Mouse (Mus musculus) cerebellum, adult 11-12 months (tissue): ENCODE data around the gene Lmod2.

ENCODE experiments used
- DNase-seq: peaks from one replicate; pipeline ENCODE4 v3.0.0; 2022

Gene Lmod2

DNA sequence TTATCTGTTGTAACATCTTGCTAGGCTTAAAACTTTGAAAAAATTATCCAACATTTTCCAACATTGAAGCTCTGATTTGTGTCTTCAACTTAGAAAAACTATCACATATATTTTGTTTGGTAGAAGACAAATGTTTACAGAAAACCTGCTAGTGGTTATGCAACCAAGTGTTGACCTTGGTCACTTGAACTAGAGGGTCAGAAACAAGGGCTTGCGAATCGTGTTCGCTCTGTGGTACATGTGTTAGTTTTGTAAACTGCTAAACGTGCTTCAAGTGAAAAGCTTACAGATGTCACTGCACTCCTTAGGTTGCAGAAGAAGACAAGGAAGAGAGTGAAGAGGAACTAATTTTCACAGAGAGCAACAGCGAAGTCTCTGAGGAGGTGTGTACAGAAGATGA, 5.4 kb downstream of the Lmod2 start:
- DNase-seq = no peak

DNA sequence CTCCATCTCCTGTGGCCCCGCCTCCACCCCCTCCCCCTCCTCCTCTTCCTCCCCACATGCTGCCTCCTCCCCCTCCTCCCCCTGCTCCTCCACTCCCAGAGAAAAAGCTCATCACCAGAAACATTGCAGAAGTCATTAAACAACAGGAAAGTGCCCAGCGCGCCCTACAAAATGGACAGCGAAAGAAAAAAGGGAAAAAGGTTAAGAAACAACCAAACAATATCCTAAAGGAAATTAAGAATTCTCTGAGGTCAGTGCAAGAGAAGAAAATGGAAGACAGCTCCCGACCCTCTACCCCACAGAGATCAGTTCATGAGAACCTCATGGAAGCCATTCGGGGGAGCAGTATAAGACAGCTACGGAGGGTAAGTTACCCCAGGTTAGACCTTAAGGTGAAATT, 6.7 kb downstream of the Lmod2 start:
- DNase-seq = no peak

DNA sequence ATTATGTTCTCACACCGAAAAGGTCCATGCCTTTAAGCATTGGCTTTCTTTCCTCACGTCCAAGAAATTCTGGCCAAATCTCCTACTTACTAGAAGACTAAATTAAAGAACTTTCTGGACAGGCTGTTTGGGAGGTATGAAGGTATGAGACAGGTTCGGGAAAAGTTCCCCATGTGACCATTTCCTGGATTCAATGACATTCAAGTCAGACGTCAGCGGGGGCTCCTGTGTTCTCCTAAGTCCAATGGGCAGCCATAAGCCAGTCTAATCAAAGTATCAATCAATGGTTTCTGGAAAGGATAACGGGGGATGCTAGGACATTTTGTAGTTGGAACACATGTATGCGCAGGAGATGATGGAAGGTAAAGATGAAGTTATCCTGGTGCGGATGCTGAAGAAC, 8.1 kb downstream of the Lmod2 start:
- no peak for DNase-seq

GRCm38 (mm10) chr6:24606512-24606911, 8.9 kb downstream of the Lmod2 start:
- no peak for DNase-seq

- DNase-seq = no peak
Measured at GRCm38 (mm10) chr6:24607531-24607930, 10.0 kb downstream of the Lmod2 start.

- DNase-seq = no peak
Measured at GRCm38 (mm10) chr6:24608129-24608528, 10.6 kb downstream of the Lmod2 start.

- no peak for DNase-seq
Measured at GRCm38 (mm10) chr6:24608682-24609081, 11.1 kb downstream of the Lmod2 start.

DNA sequence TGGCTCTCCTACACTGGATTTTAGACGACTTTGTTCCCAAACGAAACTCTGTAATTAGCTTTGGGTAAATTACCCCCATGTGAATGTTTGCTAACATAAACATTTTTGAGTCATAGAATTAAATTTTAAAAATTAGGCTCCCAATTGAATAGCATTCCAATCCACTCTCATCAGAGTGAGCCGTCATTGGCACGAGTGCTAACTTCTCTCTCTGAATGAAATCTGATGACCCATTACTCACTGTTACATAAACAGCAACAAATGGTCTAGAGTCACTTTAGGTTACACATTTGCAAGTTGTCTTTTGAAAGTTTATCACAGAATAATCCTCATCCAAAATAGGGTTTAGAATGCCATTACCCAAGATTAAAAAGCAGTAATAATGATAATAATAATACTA, 12.0 kb downstream of the Lmod2 start:
- DNase-seq = no peak

DNA sequence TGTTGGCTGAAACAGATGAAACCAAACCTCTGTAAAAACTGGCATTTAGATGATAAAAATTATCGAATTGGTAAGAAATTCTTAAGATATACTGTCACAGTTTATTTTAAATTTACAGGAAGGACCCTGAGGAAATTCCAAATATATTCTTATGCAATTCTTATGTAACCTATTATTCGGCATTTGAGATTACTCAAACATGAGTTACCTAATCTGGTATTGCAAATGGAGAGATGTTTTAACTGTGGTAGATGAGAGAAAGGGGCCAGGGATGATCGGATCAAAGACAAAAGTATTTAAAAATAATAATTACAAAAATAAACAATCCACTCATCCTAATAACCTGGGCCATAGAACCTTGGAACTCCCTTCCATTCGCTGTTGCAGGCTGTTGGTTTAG, 12.8 kb downstream of the Lmod2 start:
- DNase-seq = no peak

GRCm38 (mm10) chr6:24612074-24612755, 14.7 kb downstream of the Lmod2 start:
- no peak for DNase-seq

- no peak for DNase-seq
Measured at GRCm38 (mm10) chr6:24613346-24613745, 15.8 kb downstream of the Lmod2 start.

DNA sequence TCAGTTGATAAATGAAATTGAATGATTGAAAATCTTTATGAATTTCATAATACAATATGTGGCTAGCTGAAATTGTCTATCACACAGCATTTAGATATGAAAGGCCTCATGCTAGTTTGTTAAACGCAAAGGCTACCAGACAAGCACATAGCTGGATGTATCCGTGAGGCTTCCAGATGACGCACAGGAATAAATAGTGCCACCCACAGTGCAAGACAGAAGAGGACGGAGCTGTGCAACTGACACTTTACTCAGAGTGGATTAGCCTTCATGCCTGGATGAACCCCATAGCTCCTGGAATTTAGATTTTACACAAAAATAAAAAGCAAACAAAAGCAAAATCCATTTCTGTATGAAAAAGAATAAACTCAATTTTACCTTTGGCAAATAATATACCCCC, 16.4 kb downstream of the Lmod2 start:
- no peak for DNase-seq

DNA sequence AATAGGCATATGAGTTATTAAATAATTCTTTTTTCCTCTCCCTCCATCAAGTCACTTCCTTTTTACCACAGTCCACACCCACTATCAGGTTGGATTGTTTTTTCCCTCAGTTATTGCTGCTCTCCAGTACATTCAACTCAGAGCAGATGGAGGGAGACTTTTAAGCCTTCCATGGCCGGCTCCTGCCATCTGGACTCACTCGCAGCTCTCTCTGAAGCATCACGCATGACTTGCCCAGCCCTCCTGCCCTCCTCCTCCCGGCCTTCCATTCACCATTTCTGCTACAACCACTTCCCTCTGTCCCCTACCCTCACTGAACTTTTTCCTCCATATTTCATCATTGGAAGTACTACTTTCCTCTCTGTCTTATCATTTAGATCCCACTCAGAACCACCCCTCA, 19.2 kb downstream of the Lmod2 start:
- DNase-seq = peak; percentile 77

GRCm38 (mm10) chr6:24619285-24620045, 21.9 kb downstream of the Lmod2 start:
- no peak for DNase-seq

DNA sequence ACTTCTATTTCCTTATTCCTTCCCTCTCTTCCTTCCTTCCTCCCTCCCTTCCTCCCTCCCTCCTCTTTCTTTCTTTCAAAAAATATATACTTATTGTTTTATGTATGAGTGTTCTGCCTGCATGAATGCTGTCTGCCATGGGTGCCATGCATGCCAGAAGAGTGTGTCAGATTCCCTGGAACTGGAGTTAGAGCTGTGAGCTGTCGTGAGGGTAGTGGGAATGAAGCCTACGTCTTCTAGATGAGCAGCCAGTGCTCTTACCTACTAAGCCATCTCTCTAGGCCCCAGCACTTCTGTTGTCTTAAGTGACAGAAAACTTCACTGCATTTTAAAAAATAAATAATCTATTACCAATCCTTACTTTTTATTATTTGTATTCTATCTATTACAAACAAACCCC, 23.4 kb downstream of the Lmod2 start:
- no peak for DNase-seq

GRCm38 (mm10) chr6:24622098-24622497, 24.5 kb downstream of the Lmod2 start:
- DNase-seq = no peak

GRCm38 (mm10) chr6:24627586-24628030, 30.0 kb downstream of the Lmod2 start:
- DNase-seq = peak; percentile 39

DNA sequence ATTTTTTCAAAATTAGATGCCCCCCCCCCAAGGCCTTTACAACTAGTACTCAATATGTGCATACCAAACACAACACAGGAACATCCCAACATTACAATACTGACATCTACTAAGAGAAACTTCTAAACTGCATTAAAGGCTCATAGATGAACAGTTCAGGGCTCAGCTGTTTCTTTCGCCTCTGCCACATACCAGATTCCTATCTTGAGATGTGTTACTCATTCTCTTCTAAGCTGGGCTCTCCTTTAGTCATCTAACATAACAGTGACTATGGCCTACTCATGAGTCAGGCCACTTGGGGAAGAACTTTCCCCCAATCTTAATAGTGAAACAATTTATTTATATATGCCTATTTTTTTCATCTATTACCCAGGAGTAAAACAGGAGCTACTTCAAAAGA, 30.9 kb downstream of the Lmod2 start:
- DNase-seq = no peak

DNA sequence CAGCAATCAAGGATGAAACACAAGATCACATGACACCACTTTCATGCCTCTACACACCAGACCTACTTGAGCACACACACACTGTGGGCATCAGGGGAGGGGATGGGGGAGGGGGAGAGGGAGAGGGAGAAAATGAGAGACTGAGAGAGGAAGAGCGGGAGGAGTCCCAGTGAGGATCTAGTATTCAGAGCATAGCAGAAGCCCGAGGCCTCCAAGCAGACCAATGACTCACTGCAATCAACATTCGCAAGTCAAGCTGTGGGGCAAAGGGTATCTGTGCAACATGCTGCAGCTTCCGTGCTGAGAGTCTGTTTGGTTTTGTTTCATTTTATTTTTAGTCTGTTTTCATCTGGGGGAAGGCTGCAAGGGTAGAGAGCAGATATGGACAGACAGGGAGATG, 34.5 kb downstream of the Lmod2 start:
- DNase-seq = no peak

GRCm38 (mm10) chr6:24634065-24634464, 36.5 kb downstream of the Lmod2 start:
- no peak for DNase-seq

DNA sequence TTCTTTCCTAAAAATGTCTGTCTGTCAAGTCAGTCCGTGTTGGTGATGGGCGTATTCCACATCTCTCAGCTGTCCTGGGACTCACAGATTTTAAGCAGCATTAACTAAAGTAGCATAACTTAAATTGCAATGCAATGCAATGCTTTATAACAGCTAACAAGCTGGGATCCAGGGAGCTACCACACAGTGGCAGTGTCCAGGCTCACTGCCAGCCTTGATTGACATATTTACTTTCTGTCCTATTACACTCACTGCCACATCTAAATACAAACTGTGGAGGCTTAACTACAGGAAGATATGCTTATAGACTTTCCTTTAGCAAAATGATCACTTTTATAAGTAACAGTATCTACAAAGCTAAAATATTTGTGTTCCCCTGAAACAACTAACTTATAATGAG, 38.3 kb downstream of the Lmod2 start:
- no peak for DNase-seq

DNA sequence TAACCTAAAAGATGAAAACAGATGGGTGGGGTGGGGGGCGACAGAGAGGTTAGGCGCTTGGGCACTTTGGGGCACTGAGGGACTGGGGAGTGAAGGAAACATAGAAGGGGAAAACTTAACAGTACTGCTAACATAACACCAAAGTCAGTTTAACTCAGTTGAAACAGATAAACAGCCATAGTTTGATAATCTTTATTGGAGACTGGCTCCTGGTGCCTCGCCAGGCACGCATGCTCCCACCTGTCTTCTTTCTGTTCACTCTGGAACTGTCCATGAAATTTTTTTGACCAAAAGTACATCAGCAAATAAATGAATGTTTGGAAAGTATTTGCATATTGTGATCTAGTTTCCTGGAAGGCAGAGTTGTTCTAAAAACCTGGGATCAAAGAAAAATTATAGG, 43.7 kb downstream of the Lmod2 start:
- no peak for DNase-seq

DNA sequence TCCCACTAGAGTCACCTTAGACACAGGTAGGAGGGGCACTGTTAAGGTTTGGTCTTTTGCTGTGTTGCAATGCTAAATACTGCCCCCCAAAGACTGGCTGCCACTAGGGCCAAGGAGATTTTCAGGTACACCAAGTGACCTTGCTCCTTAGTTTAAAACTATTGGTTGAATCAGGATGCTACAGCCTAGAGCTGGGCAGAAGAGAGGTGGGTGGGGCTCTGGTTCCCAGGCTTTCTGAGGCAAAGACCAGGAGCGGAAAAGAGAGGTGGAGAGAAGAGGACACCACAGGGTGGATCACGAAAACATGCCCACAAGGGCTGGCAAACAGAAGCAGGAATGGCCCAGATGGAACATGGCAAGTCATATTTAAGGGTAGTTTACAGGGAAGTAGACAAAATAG, 44.6 kb downstream of the Lmod2 start:
- no peak for DNase-seq

GRCm38 (mm10) chr6:24642960-24643359, 45.4 kb downstream of the Lmod2 start:
- no peak for DNase-seq
